Mouse (Mus musculus) right cerebral cortex, postnatal 36 days (tissue): ENCODE measurements at regions not wholly inside any gene's neighbourhood (a gene's known extent, or its start where the extent isn't known, plus 50 kb on each side); places are given as distances from the start of the nearest gene placed in this dataset.

Experiments
- DNase-seq, 2 experiments: peaks; one replicate each; pipeline ENCODE4 v3.0.0; 2022; ENCODE audit warnings: low spot score in 2 of 2, mixed read lengths in 1 of 2

DNA sequence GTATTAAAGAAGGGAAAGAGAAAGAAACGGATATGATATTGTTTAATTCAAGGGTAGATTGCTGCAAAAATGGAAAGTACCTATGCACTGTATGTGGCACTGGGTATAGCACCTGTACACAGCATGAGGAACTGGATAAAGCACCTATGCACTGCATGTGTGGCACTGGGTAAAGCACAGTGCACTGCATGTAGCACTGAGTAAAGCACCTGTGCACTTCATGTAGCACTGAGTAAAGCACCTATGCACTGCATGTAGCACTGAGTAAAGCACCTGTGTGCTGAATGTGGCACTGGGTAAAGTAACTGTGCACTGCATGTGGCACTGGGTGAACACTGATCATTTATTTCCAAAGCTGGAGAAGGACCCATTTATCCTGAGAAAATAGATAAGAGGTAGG is 280.2 kb upstream of the Fam49a start:
- no peak for DNase-seq

DNA sequence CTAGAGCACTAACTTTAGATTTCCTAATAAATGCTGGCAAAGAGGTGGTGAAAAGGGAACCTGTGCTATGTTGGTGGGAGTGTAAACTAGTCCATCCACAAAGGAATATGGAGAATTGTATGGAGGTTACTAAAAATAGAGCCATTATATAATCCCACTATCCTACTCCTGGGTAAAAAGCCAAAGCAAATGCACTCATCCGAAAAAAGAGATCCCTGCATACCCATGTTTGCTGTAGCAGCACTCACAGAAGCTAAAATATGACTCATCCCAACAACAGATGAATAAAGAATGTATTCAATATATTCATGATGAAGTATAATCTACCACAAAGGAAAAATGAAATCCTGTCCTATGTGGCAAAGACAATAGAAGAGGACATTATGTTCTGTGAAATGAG is 268.4 kb upstream of the Fam49a start:
- peak in 1 of 2 experiments; percentile 3 for DNase-seq

DNA sequence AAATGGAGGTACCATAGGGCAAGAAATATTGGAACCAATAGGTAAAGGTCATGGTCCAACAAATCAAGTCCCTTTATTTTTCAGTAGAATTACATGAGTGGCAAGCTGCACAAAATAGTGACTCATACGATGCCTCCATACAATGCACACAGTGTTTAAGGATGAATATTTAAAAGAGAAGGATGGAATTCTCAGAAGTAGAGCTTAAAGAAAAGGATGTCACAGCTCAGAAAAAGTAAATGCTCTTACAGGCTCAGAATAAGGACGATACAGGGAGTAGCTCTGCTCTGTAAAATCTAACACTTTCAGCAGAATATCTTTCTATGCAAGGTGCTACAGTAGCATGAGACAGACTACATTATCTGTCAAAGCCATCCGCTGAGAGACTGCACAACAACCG is 262.7 kb upstream of the Fam49a start:
- DNase-seq, result no peak

DNA sequence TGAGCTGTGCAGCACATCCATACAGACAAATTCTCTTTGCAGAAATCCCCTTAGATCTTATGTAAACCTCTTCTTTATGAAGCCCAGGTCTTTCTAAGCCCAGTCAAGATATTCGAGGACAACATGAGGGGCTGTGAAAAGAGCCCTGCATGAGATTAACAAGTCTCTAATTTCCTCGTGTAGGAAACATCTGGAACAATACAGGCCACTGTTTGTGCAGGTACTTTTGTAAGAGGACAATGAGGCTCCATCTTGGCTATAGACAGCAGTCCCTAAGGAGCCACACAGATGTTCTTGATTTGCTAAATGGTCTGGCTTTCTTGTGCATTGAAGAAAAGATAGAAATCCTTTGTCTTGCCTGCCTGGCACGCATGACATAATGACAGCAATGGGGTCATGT is 259.5 kb upstream of the Fam49a start:
- no peak for DNase-seq

GRCm38 (mm10) chr12:12010592-12010991 is 251.3 kb upstream of the Fam49a start:
- no peak for DNase-seq

GRCm38 (mm10) chr12:12023819-12024470 is 238.0 kb upstream of the Fam49a start:
- peak; percentile 9 to 65 for DNase-seq

DNA sequence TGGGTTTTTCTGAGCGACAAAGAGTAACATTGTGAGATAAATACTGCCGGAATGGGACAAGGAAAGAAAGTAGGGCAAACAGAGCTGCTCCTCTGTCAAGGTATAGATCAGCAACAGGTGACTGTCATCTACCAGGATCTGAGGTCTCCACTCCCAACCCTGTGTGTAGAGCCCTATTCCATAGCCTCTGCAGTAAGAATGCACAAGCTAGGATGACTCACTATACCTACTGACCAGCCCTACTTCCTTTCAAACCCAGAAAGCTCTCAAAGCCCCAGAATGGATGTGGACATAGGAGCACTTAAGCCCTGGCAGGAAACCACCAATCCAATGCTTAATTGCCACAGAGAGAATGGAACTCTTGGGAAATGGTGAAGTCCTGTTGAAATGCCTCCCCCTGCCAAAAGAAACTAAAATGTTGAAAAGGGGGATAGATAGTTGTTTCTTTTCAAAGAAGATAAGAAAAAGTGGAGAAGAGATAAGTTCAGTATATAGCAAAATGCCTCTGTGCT is 231.8 kb upstream of the Fam49a start:
- no peak for DNase-seq

GRCm38 (mm10) chr12:12034521-12034920 is 227.4 kb upstream of the Fam49a start:
- DNase-seq, result no peak

DNA sequence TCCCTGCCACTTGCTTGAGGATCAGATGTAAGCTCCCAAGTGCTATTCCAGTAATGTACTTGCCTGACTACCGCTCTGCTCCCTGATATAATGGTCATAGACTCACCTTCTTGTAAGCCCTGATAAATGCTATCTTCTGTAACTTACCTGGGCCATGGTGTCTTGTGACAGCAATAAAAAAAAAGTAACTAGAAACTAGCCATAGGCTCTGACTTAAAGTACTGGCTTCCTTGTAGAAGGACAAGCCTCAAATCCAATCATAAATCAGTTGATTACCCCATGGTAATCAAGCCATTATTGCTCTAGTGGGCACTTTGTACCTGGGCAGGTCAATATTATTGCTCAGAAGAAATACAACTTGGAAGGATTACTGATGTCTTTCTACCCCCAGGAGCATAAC is 222.7 kb upstream of the Fam49a start:
- DNase-seq, result no peak

GRCm38 (mm10) chr12:12062215-12062614 is 199.7 kb upstream of the Fam49a start:
- DNase-seq, result no peak

- DNase-seq, result peak in 1 of 2 experiments; percentile 6
These were observed 198.0 kb upstream of the Fam49a start for GRCm38 (mm10) chr12:12063910-12064309.

- DNase-seq, result peak in 1 of 2 experiments; percentile 32
These were observed 197.5 kb upstream of the Fam49a start for GRCm38 (mm10) chr12:12064395-12064794.

DNA sequence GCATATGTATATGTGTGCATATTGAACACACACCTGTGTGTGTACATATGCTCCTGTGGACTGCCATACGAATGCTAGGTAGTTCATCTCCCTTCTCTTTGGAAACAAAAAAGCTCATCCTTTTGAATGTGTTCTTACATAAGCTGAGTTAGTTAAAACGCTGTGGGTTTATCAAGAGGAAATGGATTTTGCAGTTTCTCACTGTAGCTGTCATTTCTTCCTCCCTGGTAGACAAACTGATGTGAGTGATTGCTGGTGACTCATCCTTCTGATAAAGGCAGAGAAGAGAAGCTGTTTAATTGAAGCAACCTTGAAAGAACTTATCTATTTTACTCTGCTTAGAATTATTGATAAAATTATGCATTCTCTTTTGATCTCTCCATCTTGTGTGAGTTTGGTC is 173.6 kb upstream of the Fam49a start:
- DNase-seq, result no peak
